Mouse (Mus musculus) megakaryocyte, embryonic 14.5 days (primary cell): Measurements from ENCODE around the gene Anxa2.

Source experiments
- FLI1 ChIP-seq: IDR thresholded peaks from 2 replicates; pipeline ENCODE4 v1.6.1; 2012; ENCODE audit warnings: low read length, inconsistent platforms, mixed read lengths
- GATA1 ChIP-seq: IDR thresholded peaks from 3 replicates; pipeline ENCODE4 v1.6.1; 2012; ENCODE audit warnings: mixed read lengths, low read length, inconsistent platforms, borderline replicate concordance

DNA sequence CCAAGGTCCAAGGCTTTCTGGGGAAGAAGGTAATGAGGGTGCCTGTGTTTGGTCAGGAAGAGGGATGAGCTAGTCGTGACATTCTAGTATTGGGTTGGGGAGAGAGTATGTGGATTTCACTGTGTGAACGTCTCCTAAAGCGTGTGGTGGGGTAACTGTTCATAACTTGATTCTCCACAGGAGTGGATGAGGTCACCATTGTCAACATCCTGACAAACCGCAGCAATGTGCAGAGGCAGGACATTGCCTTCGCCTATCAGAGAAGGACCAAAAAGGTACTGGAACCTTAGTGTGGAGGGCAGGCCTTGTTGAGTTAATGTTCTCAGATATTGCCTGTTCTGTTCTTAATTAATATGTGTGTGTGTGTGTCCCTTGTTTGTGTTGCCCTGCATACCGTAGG is 22.5 kb downstream of the Anxa2 start:
- TF ChIP-seq GATA1, result no peak
- no peak for TF ChIP-seq FLI1
